Mouse (Mus musculus) forebrain, postnatal 0 days (tissue): ENCODE data around the gene Gm10447. TPM values are rescaled to one million over a fixed set of nuclear protein-coding genes. Genes with fewer than 3 reads are reported as not detected.

Experiments
- ATAC-seq: fragments of 200-750 bp; cut with Nextera tagmentation; 2 replicates; pipeline ENCODE4 v1.8.0; 2017; ENCODE audit warnings: mild to moderate bottlenecking, moderate library complexity
- DNase-seq: peaks from one replicate; pipeline ENCODE4 v3.0.0-alpha.2; 2015
- H3K27ac ChIP-seq: fragments of 300-500 bp; sonication (generic); 2 replicates; pipeline ENCODE4 v1.5.1; 2014; ENCODE audit warnings: low read depth, mild to moderate bottlenecking, antibody characterized with exemption, low read length, moderate library complexity, mixed read lengths
- H3K27me3 ChIP-seq: fragments of 300-500 bp; sonication (generic); 2 replicates; pipeline ENCODE4 v1.6.1; 2014; ENCODE audit warnings: mild to moderate bottlenecking, low read length, mixed read lengths; ENCODE audit not compliant: insufficient read depth
- H3K36me3 ChIP-seq: fragments of 300-500 bp; sonication (generic); 2 replicates; pipeline ENCODE4 v1.6.1; 2014; ENCODE audit warnings: mild to moderate bottlenecking, moderate library complexity; ENCODE audit not compliant: insufficient read depth
- H3K4me1 ChIP-seq: fragments of 300-500 bp; sonication (generic); 2 replicates; pipeline ENCODE4 v1.6.1; 2014; ENCODE audit warnings: antibody characterized with exemption; ENCODE audit not compliant: insufficient read depth
- H3K4me2 ChIP-seq: fragments of 300-500 bp; sonication (generic); 2 replicates; pipeline ENCODE4 v1.6.1; 2014; ENCODE audit warnings: low read depth, mild to moderate bottlenecking, moderate library complexity
- H3K4me3 ChIP-seq: fragments of 300-500 bp; sonication (generic); 2 replicates; pipeline ENCODE4 v1.5.1; 2014; ENCODE audit warnings: low read depth, low read length, mixed read lengths
- H3K9ac ChIP-seq: fragments of 300-500 bp; sonication (generic); 2 replicates; pipeline ENCODE4 v1.6.1; 2014; ENCODE audit warnings: mild to moderate bottlenecking
- H3K9me3 ChIP-seq: fragments of 300-500 bp; sonication (generic); 2 replicates; pipeline ENCODE4 v1.6.1; 2016; ENCODE audit warnings: low read length
- CTCF ChIP-seq: sonication (generic); IDR thresholded peaks from 2 replicates; pipeline ENCODE4 v1.5.1; 2016; ENCODE audit warnings: antibody characterized with exemption, control low read depth, low read depth
- WGBS: fragments of 180-500 bp; shearing (Covaris S2); extraction: QIAGEN DNeasy Blood & Tissue Kit; methylation state at CpG from one replicate; pipeline ENCODE4 v1.1.7; 2014; 5-methylcytosine and 5-hydroxymethylcytosine counted together
- polyA plus RNA-seq: library from polyadenylated mRNA; unstranded; fragments of >200 nt; fragmentation: Nextera tagmentation; extraction: Ambion mirVana; gene quantifications from 2 replicates; pipeline ENCODE4 v1.2.1, GENCODE M21; 2015
- total RNA-seq: library from RNA; depleted of rRNA; stranded (reverse); fragments of >200 nt; gene quantifications from 2 replicates; pipeline ENCODE4 v1.2.3, GENCODE M21; 2014

Gm10447 gene
- total and polyA plus RNA-seq, 2 experiments from 2014 or later: not detected

DNA sequence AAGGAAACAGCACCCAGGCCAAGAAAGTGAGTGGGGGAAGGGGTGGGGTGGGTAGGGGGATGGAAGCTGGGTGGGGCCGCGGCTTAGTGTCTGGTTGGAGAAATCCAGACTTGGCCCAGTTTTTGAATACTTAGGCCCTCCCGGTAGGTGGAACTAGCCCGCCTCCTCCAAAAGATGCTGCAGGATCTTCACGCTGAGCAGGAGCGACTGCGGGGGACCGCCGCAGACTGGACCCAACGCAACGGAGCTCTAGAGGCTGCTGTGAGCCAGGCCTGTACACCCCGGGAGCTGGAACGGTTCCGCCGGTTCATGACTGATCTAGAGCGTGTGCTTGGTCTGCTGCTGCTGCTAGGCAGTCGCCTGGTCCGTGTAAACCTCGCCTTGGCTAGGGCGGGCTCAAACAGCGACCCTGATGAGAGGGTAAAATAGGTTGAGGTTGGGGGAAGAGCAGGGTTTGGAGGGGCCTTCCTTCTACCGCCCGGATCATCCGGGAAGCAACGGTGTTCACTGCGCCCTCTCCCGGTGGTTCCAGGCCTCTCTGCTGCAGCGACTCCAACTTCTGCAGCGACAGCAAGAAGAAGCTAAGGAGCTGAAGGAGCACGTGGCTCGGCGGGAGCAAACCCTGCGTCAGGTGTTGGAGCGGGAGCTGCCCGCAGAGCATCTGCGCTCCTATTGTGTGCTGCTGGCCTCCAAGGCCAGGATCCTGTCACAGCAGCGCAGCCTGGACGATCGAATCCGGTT is 9.5 kb upstream of the Gm10447 start:
- peak; percentile 76 for ATAC-seq
- peak overlapping the region; percentile 56 for H3K9ac ChIP-seq
- H3K4me3 ChIP-seq: peak overlapping the region; percentile 37
- DNase-seq: peak; percentile 91
- no peak overlapping the region for H3K27ac ChIP-seq
- peaks cover 15% of the 10 kb centered on the region for H3K4me1 ChIP-seq
- H3K4me2 ChIP-seq: peak overlapping the region; percentile 68
- H3K27me3 ChIP-seq: peaks cover 31% of the 10 kb centered on the region
- 8% methylated on average over 40 of the region's 40 CpGs for WGBS
- H3K9me3 ChIP-seq: no peaks in the 10 kb centered on the region
- no peaks in the 10 kb centered on the region for H3K36me3 ChIP-seq
- peak; percentile 89 for TF ChIP-seq CTCF

DNA sequence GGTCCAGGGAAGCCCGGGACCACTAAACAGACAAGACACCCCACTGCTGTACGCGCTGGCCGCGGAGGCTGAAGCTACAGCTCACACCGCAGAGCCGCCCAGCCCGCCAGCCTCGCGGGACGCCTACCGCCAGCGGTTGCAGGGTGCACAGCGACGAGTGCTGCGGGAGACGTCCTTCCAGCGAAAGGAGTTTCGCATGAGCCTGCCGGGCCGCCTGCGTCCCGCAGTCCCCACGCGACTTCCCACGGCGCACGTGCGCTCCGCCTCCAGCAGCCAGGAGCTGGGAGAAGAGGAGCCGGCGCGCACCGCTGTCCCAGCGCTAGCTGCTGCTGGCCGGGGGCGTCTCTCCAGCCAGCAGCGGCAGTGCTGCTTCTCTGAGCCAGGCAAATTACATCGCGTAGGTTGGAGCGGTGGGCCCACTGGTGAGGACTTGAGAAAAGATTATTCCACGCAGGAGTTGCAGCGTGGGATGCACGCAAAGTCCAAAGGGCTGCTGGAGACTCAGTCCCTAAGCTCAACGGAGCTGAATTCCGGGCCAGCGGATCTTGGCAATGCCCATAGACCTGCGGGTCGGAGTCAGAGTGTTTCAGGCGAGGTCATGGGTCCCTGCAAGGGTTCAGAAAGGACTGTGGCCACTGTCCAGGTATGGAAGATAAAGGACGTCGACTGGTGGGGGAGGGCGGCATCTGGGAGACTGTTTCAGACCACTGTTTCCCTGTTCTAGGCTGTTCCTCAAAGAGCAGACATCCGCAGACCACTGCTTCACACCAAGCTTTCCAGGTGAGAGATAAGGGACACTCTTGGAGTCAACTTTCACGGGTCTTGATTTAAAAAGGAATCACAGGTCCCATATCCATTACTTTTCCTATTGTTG is 6.9 kb upstream of the Gm10447 start:
- Histone ChIP-seq H3K27ac (no peak overlapping the region), H3K9ac (peak overlapping the region; percentile 33; the same call in 1 of the 2 replicates), H3K4me2 (peak overlapping the region; percentile 68), H3K27me3 (peaks cover 31% of the 10 kb centered on the region), H3K4me1 (peaks cover 3% of the 10 kb centered on the region; the same call in 1 of the 2 replicates), H3K4me3 (peak overlapping the region; percentile 32), H3K36me3 (no peaks in the 10 kb centered on the region), H3K9me3 (no peaks in the 10 kb centered on the region)
- DNase-seq (peak; percentile 43), ATAC-seq (no peak)
- TF ChIP-seq CTCF: no peak
- WGBS: 8% methylated on average over 52 of the region's 55 CpGs

DNA sequence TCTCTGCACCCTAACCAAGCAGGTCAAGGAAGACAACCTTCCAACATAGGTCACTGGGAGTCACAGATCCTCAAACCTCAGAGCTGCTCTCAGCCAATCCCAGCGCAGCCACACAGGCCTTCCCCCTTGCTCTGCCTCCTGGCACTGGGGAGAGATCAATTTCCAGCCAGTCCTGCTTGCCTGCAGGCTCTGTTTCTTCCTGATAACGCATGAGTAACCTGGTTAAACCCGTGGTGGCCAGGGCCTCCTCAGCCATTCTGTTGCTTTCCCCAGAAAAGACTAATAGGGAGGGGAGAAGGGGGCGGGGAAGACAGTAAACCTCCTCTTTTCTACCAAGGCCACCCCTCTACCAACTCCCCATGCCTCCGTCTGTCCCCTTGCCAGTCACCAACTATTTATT is 4.8 kb upstream of the Gm10447 start:
- Histone ChIP-seq H3K27ac (no peak overlapping the region), H3K36me3 (no peaks in the 10 kb centered on the region), H3K4me2 (no peak overlapping the region), H3K4me3 (no peak overlapping the region), H3K9me3 (no peaks in the 10 kb centered on the region), H3K9ac (no peak overlapping the region), H3K4me1 (peaks cover 6% of the 10 kb centered on the region), H3K27me3 (peaks cover 39% of the 10 kb centered on the region)
- ATAC-seq (no peak), DNase-seq (no peak)
- TF ChIP-seq CTCF: no peak
- 23% methylated on average over 5 of the region's 5 CpGs for WGBS

DNA sequence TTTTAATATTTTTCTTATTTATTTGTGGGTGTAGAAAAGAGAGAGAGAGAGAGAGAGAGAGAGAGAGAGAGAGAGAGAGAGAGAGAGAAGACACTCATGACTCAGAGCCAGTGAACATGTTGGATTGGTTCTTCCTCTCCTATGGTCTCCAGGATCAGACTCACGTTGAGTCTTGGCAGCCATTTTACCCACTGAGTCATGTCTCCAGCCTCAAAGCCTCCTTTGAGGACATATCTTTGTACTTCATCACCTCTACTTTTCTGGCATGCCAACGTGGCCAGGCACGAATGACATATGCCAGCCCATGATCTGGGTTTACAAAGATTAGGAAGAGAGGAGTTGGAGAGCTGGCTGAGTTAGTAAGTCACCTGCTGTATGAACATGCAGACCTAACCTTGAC is 3.3 kb upstream of the Gm10447 start:
- peaks cover 33% of the 10 kb centered on the region for H3K27me3 ChIP-seq
- ATAC-seq (no peak), DNase-seq (no peak)
- H3K4me2 ChIP-seq: no peak overlapping the region
- no peak overlapping the region for H3K9ac ChIP-seq
- no peak overlapping the region for H3K4me3 ChIP-seq
- no peaks in the 10 kb centered on the region for H3K9me3 ChIP-seq
- TF ChIP-seq CTCF: no peak
- no peaks in the 10 kb centered on the region for H3K36me3 ChIP-seq
- H3K27ac ChIP-seq: no peak overlapping the region
- 82% methylated on average over 3 of the region's 3 CpGs for WGBS
- peaks cover 5% of the 10 kb centered on the region; the same call in 1 of the 2 replicates for H3K4me1 ChIP-seq

DNA sequence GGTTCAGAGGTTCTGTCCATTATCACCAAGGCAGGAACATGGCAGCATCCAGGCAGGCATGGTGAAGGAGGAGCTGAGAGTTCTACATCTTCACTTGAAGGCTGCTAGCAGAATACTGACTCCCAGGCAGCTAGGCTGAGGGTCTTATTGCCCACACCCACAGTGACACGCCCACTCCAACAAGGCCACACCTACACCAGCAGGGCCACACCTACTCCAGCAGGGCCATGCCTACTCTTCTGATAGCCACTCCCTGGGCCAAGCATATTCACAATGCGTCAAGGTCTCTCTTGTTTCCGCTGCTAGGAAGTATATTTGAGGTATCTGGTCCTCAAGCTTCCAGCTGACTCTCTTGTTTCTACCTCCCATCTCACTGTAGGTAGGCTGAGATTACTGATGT is 2.1 kb upstream of the Gm10447 start:
- no peaks in the 10 kb centered on the region for H3K36me3 ChIP-seq
- no peak overlapping the region for H3K4me3 ChIP-seq
- H3K27ac ChIP-seq: no peak overlapping the region
- peaks cover 5% of the 10 kb centered on the region; the same call in 1 of the 2 replicates for H3K4me1 ChIP-seq
- no peak overlapping the region for H3K4me2 ChIP-seq
- no peak for TF ChIP-seq CTCF
- DNase-seq: no peak
- H3K9ac ChIP-seq: no peak overlapping the region
- H3K27me3 ChIP-seq: peaks cover 22% of the 10 kb centered on the region
- no peak for ATAC-seq
- H3K9me3 ChIP-seq: no peaks in the 10 kb centered on the region
- 79% methylated on average over 3 of the region's 3 CpGs for WGBS

DNA sequence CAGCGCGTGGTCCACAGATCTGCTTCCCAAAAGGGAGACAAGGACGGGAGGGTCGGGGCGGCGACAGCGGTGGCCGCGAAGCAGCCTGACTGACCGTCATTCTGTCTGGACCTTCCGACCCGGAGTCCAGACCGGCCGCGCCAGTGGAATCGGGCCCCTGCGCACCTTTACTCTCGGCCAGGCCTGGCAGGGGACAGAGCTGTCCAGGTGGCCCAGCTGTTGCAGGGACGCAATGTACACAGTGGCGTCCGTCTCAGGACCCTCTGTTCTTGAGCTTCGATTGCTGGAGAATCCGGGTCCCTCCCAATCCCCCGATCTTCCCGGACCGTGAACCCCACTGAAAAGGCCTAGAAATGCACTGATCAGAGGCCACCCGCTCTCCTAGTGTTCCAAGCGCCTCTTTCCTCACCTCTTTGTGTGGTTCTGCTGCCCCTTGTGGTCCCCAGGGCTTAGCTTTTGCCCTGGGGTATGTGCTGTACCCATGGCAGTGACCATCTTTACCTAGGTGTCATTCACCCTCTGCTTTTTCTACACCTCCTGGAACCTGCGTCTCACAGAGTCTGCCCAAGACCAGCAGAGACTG is 553 bp upstream of the Gm10447 start:
- no peak for DNase-seq
- Histone ChIP-seq H3K4me1 (peaks cover 5% of the 10 kb centered on the region; the same call in 1 of the 2 replicates), H3K36me3 (no peaks in the 10 kb centered on the region), H3K9ac (peak overlapping the region; percentile 43), H3K4me3 (peak overlapping the region; percentile 43), H3K27me3 (peaks cover 11% of the 10 kb centered on the region), H3K9me3 (no peaks in the 10 kb centered on the region), H3K27ac (no peak overlapping the region), H3K4me2 (peak overlapping the region; percentile 77)
- peak; percentile 21; the same call in 1 of the 2 replicates for TF ChIP-seq CTCF
- WGBS: 9% methylated on average over 29 of the region's 29 CpGs
- peak; percentile 42; the same call in 1 of the 2 replicates for ATAC-seq
